Mouse (Mus musculus): ENCODE results near the gene Ccl12.

Gene Ccl12

DNA sequence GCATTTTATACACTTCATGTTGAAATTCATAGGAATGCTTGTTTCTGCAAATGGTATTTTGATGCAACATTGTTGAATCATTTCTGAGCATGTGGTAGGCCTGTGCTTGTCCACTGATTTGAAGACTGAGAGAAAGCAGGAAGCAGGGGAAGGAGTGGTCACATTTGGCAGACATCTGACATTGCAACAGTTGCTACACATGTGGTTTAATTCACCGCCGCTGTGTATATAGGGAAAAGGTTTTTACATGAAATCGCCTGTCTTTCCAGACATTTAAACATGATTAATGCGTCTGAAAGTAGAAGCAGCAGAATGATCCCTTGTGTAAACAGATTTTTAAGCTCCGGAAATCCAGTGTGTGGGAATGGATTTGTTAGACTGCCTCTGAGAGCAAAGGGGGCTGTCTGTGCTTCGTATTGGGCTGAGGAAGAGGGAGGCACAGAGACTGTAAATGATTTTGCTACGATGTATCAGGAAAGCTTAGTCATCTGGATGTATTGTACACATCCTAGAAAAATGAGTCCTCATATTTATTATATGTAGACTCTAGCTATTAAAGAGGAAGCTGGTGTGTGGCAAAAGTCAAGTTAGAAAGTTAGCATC lies 37.9 kb downstream of the Ccl12 start:
- DNase-seq: peak; percentile 33
